Mouse (Mus musculus) forebrain, embryonic 16.5 days (tissue): Measurements from ENCODE around the gene Sec24b. TPM values are rescaled to one million over a fixed set of nuclear protein-coding genes. Genes with fewer than 3 reads are reported as not detected.
A peak's percentile ranks its signal among the peaks of the same experiment; 100 is the strongest.

ENCODE experiments used
- ATAC-seq: fragments of 200-750 bp; cut with Nextera tagmentation; 2 replicates; pipeline ENCODE4 v1.8.0; 2017; ENCODE audit warnings: mild to moderate bottlenecking, moderate library complexity
- H3K27ac ChIP-seq: fragments of 300-500 bp; sonication (generic); 2 replicates; pipeline ENCODE4 v1.5.1; 2014; ENCODE audit warnings: low read length, control low read depth
- H3K27me3 ChIP-seq: fragments of 300-500 bp; sonication (generic); replicated peaks from 2 replicates; pipeline ENCODE4 v1.6.1; 2014; ENCODE audit warnings: low read length; ENCODE audit not compliant: control insufficient read depth, insufficient read depth
- H3K36me3 ChIP-seq: fragments of 300-500 bp; sonication (generic); 2 replicates; pipeline ENCODE4 v1.6.1; 2014; ENCODE audit not compliant: control insufficient read depth, insufficient read depth
- H3K4me1 ChIP-seq: fragments of 300-500 bp; sonication (generic); replicated peaks from 2 replicates; pipeline ENCODE4 v1.6.1; 2014; ENCODE audit warnings: low read length; ENCODE audit not compliant: control insufficient read depth, insufficient read depth
- H3K4me2 ChIP-seq: fragments of 300-500 bp; sonication (generic); 2 replicates; pipeline ENCODE4 v1.6.1; 2014; ENCODE audit warnings: mild to moderate bottlenecking, low read length, control low read depth
- H3K4me3 ChIP-seq: fragments of 300-500 bp; sonication (generic); replicated peaks from 2 replicates; pipeline ENCODE4 v1.5.1; 2014; ENCODE audit warnings: mild to moderate bottlenecking, low read length, control low read depth
- H3K9ac ChIP-seq: fragments of 300-500 bp; sonication (generic); replicated peaks from 2 replicates; pipeline ENCODE4 v1.6.1; 2014; ENCODE audit warnings: low read depth, low read length, control low read depth
- H3K9me3 ChIP-seq: fragments of 300-500 bp; sonication (generic); 2 replicates; pipeline ENCODE4 v1.6.1; 2016; ENCODE audit warnings: low read length; ENCODE audit not compliant: control insufficient read depth
- WGBS: fragments of 180-500 bp; shearing (Covaris S2); extraction: QIAGEN DNeasy Blood & Tissue Kit; methylation state at CpG from one replicate; pipeline ENCODE4 v1.1.7; 2014; 5-methylcytosine and 5-hydroxymethylcytosine counted together
- polyA plus RNA-seq: library from polyadenylated mRNA; unstranded; fragments of >200 nt; fragmentation: Nextera tagmentation; extraction: Ambion mirVana; gene quantifications from 2 replicates; pipeline ENCODE4 v1.2.1, GENCODE M21; 2015

Sec24b gene
- polyA plus RNA-seq, 1 experiment from 2014 or later: 33.6 TPM

DNA sequence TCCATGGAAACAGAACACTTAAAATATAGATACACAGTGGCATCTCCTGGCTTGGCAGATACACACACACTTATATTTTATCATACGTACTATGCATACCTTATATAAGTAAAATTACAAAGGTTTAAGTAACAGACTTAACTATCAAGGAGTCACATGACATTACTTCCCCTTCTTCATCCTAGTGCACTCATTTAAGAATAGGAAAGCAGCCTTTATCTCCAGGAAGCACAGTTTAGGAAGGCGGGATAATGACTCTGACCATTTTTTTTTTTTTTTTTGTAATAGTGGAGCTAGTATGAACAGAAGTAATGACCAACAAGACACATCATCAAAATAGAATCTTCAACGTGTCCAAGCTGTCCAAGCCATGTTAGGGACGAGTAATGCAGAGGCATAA, 21.3 kb downstream of the Sec24b start:
- no peak for ATAC-seq
- no peak overlapping the region for H3K4me3 ChIP-seq
- H3K9me3 ChIP-seq: peaks cover 9% of the 10 kb centered on the region
- no peaks in the 10 kb centered on the region for H3K27me3 ChIP-seq
- no peak overlapping the region for H3K4me2 ChIP-seq
- 91% methylated on average over 4 of the region's 4 CpGs for WGBS
- no peaks in the 10 kb centered on the region for H3K4me1 ChIP-seq
- H3K9ac ChIP-seq: no peak overlapping the region
- no peak overlapping the region for H3K27ac ChIP-seq
- peaks cover 24% of the 10 kb centered on the region; the same call in 1 of the 2 replicates for H3K36me3 ChIP-seq

DNA sequence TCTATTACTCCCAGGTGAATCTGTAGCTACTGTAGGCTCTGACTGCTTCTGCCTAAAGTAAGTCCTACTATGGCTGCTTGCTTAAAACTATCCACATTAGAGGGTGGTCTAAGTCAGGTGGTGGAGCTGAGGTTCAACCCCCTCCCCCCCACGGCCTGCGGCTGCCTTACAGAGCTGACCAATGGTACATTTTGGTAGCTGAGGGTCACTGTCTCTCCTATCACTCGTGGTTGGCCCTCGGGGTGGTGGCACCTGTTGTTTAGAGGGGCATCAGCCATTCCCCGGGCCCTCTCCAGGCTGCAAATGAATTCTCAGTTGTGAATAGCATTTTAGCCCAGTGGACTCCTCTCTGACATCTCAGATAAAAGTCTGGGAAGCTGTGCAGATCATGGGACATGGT, 32.6 kb downstream of the Sec24b start:
- Histone ChIP-seq H3K4me2 (no peak overlapping the region), H3K4me1 (no peaks in the 10 kb centered on the region), H3K9ac (no peak overlapping the region), H3K27me3 (no peaks in the 10 kb centered on the region), H3K9me3 (no peaks in the 10 kb centered on the region), H3K4me3 (no peak overlapping the region), H3K27ac (no peak overlapping the region), H3K36me3 (peaks cover 20% of the 10 kb centered on the region)
- 94% methylated on average over 5 of the region's 5 CpGs for WGBS
- no peak for ATAC-seq

DNA sequence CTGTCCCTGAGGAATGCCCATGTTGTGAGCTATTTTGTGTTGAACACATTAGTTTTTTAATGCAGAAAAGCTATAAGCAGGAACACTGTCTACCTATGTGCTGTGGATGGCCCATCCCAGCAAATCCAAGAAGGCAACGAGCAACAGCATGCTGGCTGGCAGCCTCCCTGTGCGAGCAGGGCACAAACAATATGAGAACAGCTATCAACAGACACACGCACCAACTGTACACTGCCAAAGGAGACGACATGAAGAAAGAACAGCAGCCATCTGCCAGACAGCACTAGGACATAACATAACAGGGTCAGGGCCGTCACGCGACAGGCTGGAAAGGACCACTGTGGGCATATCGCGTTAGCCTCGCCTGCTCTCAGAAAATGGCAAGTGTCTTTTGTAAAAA, 35.2 kb downstream of the Sec24b start:
- peaks cover 16% of the 10 kb centered on the region for H3K36me3 ChIP-seq
- no peak overlapping the region for H3K27ac ChIP-seq
- WGBS: 71% methylated on average over 10 of the region's 10 CpGs
- H3K4me3 ChIP-seq: no peak overlapping the region
- H3K9ac ChIP-seq: no peak overlapping the region
- H3K27me3 ChIP-seq: no peaks in the 10 kb centered on the region
- peak; percentile 40 for ATAC-seq
- no peak overlapping the region for H3K4me2 ChIP-seq
- no peaks in the 10 kb centered on the region for H3K9me3 ChIP-seq
- H3K4me1 ChIP-seq: no peaks in the 10 kb centered on the region

DNA sequence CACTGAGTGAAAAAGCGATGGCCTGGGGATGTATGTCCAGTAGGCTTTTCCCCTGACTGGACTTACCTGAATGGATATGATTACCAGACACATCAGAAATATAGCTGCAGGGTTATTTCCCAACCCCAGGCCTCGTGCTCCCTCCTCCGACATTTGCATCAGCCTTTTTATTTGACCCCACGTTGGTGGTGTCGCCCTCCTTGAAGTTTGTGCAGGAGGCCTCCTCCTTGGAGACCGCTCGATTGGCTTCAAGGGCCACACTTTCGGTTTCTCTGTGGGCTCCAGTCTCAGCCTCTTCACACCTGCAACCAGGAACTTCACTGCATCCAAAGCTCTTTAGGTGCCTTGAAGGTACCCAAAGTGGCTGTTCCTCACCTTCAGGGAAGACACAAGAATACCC, 35.8 kb downstream of the Sec24b start:
- Histone ChIP-seq H3K4me2 (no peak overlapping the region), H3K9me3 (no peaks in the 10 kb centered on the region), H3K4me1 (no peaks in the 10 kb centered on the region), H3K9ac (no peak overlapping the region), H3K27me3 (no peaks in the 10 kb centered on the region), H3K4me3 (no peak overlapping the region), H3K27ac (no peak overlapping the region), H3K36me3 (peaks cover 11% of the 10 kb centered on the region; the same call in 1 of the 2 replicates)
- no peak for ATAC-seq
- WGBS: 92% methylated on average over 8 of the region's 8 CpGs

- H3K9ac ChIP-seq: no peak overlapping the region
- no peaks in the 10 kb centered on the region for H3K4me1 ChIP-seq
- no peaks in the 10 kb centered on the region for H3K9me3 ChIP-seq
- 73% methylated on average over 2 of the region's 2 CpGs for WGBS
- H3K4me2 ChIP-seq: no peak overlapping the region
- H3K36me3 ChIP-seq: peaks cover 5% of the 10 kb centered on the region; the same call in 1 of the 2 replicates
- no peak overlapping the region for H3K4me3 ChIP-seq
- no peak for ATAC-seq
- no peaks in the 10 kb centered on the region for H3K27me3 ChIP-seq
- no peak overlapping the region for H3K27ac ChIP-seq
Measured at GRCm38 (mm10) chr3:130012943-130013342, 48.4 kb downstream of the Sec24b start.

DNA sequence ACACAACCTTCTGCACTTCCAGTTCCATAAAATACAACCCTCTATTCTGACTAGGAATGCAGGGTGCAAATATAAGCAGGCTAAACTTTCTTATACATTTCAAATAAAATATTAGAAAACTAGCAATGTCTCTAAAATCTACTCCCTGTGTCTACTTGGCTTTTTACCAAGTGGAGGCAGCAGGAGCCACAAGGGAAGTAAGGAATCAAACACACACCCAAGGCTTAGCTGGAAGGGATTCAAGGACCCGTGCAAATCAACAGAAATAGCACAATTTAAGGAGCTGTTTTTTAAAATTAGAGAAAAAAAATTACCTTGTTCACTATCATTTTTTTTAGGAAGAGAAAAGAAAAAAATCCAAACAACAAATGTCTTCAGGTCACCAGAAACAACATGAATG, 50.1 kb downstream of the Sec24b start:
- no peaks in the 10 kb centered on the region for H3K27me3 ChIP-seq
- no peak overlapping the region for H3K4me3 ChIP-seq
- H3K9me3 ChIP-seq: no peaks in the 10 kb centered on the region
- no peak overlapping the region for H3K4me2 ChIP-seq
- no peak for ATAC-seq
- no peak overlapping the region for H3K9ac ChIP-seq
- peaks cover 13% of the 10 kb centered on the region for H3K36me3 ChIP-seq
- no peaks in the 10 kb centered on the region for H3K4me1 ChIP-seq
- no peak overlapping the region for H3K27ac ChIP-seq
- WGBS: 65% methylated on average over 1 of the region's 1 CpGs

DNA sequence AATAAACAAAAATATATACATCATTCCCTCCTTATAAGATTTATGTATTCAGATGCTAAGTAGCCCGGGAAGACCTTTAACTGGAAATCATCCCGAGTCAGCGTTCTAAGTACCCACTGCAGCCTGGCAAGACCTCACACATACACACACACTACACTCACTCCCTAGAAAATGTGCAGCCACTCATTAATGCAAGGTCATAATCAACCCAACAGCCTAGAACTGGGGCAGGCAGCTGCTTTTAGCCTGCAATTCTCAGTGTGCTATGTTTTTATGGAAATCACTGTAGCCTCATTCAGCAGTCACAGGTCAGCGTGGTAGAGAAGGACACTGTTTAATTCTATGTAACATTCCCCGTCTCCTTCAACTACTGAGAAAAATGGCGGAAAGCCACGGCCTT, 55.2 kb downstream of the Sec24b start:
- no peak overlapping the region for H3K9ac ChIP-seq
- no peaks in the 10 kb centered on the region for H3K4me1 ChIP-seq
- 90% methylated on average over 7 of the region's 7 CpGs for WGBS
- H3K4me3 ChIP-seq: no peak overlapping the region
- H3K9me3 ChIP-seq: no peaks in the 10 kb centered on the region
- H3K27ac ChIP-seq: no peak overlapping the region
- ATAC-seq: no peak
- no peak overlapping the region for H3K4me2 ChIP-seq
- peaks cover 19% of the 10 kb centered on the region for H3K36me3 ChIP-seq
- H3K27me3 ChIP-seq: no peaks in the 10 kb centered on the region

DNA sequence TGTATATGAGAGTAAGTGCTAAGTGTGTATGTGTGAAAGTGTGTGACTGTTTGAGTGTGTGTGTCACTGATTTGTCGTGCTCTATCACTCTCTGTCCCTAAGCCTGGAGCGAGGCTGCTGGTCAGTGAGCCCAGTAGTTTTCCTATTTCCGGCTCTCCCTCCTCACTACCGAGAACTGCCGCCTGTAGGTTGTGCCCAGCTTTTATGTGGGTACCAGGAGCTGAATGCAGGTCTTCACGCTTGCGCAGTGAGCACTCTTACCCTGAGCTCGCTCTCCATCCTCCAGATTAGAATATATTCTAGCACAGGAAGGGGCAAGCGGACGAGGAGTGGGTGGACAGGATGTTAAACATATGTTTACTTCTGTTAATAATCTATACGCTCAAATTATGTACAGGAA, 60.4 kb downstream of the Sec24b start:
- WGBS: 98% methylated on average over 11 of the region's 11 CpGs
- H3K4me1 ChIP-seq: no peaks in the 10 kb centered on the region
- no peak overlapping the region for H3K4me3 ChIP-seq
- no peak overlapping the region for H3K4me2 ChIP-seq
- no peak for ATAC-seq
- H3K27me3 ChIP-seq: no peaks in the 10 kb centered on the region
- peaks cover 25% of the 10 kb centered on the region for H3K36me3 ChIP-seq
- no peak overlapping the region for H3K27ac ChIP-seq
- no peaks in the 10 kb centered on the region for H3K9me3 ChIP-seq
- H3K9ac ChIP-seq: no peak overlapping the region

GRCm38 (mm10) chr3:129998526-129998925, 62.8 kb downstream of the Sec24b start:
- Histone ChIP-seq H3K36me3 (peaks cover 30% of the 10 kb centered on the region), H3K9ac (no peak overlapping the region), H3K9me3 (no peaks in the 10 kb centered on the region), H3K4me2 (no peak overlapping the region), H3K4me3 (no peak overlapping the region), H3K27me3 (no peaks in the 10 kb centered on the region), H3K27ac (no peak overlapping the region), H3K4me1 (no peaks in the 10 kb centered on the region)
- 86% methylated on average over 6 of the region's 6 CpGs for WGBS
- ATAC-seq: no peak

GRCm38 (mm10) chr3:129998001-129998400, 63.4 kb downstream of the Sec24b start:
- H3K27me3 ChIP-seq: no peaks in the 10 kb centered on the region
- H3K4me3 ChIP-seq: no peak overlapping the region
- H3K9ac ChIP-seq: no peak overlapping the region
- WGBS: 93% methylated on average over 7 of the region's 7 CpGs
- ATAC-seq: no peak
- no peak overlapping the region for H3K4me2 ChIP-seq
- H3K36me3 ChIP-seq: peaks cover 32% of the 10 kb centered on the region
- no peaks in the 10 kb centered on the region for H3K4me1 ChIP-seq
- no peak overlapping the region for H3K27ac ChIP-seq
- no peaks in the 10 kb centered on the region for H3K9me3 ChIP-seq
